Mouse (Mus musculus) forebrain, embryonic 16.5 days (tissue): ENCODE data around the gene Ola1. TPM values are rescaled to one million over a fixed set of nuclear protein-coding genes. Genes with fewer than 3 reads are reported as not detected.
A peak's percentile ranks its signal among the peaks of the same experiment; 100 is the strongest.

Source experiments
- ATAC-seq: fragments of 200-750 bp; cut with Nextera tagmentation; 2 replicates; pipeline ENCODE4 v1.8.0; 2017; ENCODE audit warnings: mild to moderate bottlenecking, moderate library complexity
- H3K27ac ChIP-seq: fragments of 300-500 bp; sonication (generic); 2 replicates; pipeline ENCODE4 v1.5.1; 2014; ENCODE audit warnings: low read length, control low read depth
- H3K27me3 ChIP-seq: fragments of 300-500 bp; sonication (generic); replicated peaks from 2 replicates; pipeline ENCODE4 v1.6.1; 2014; ENCODE audit warnings: low read length; ENCODE audit not compliant: control insufficient read depth, insufficient read depth
- H3K36me3 ChIP-seq: fragments of 300-500 bp; sonication (generic); 2 replicates; pipeline ENCODE4 v1.6.1; 2014; ENCODE audit not compliant: control insufficient read depth, insufficient read depth
- H3K4me1 ChIP-seq: fragments of 300-500 bp; sonication (generic); replicated peaks from 2 replicates; pipeline ENCODE4 v1.6.1; 2014; ENCODE audit warnings: low read length; ENCODE audit not compliant: control insufficient read depth, insufficient read depth
- H3K4me2 ChIP-seq: fragments of 300-500 bp; sonication (generic); 2 replicates; pipeline ENCODE4 v1.6.1; 2014; ENCODE audit warnings: mild to moderate bottlenecking, low read length, control low read depth
- H3K4me3 ChIP-seq: fragments of 300-500 bp; sonication (generic); replicated peaks from 2 replicates; pipeline ENCODE4 v1.5.1; 2014; ENCODE audit warnings: mild to moderate bottlenecking, low read length, control low read depth
- H3K9ac ChIP-seq: fragments of 300-500 bp; sonication (generic); replicated peaks from 2 replicates; pipeline ENCODE4 v1.6.1; 2014; ENCODE audit warnings: low read depth, low read length, control low read depth
- H3K9me3 ChIP-seq: fragments of 300-500 bp; sonication (generic); 2 replicates; pipeline ENCODE4 v1.6.1; 2016; ENCODE audit warnings: low read length; ENCODE audit not compliant: control insufficient read depth
- WGBS: fragments of 180-500 bp; shearing (Covaris S2); extraction: QIAGEN DNeasy Blood & Tissue Kit; methylation state at CpG from one replicate; pipeline ENCODE4 v1.1.7; 2014; 5-methylcytosine and 5-hydroxymethylcytosine counted together
- polyA plus RNA-seq: library from polyadenylated mRNA; unstranded; fragments of >200 nt; fragmentation: Nextera tagmentation; extraction: Ambion mirVana; gene quantifications from 2 replicates; pipeline ENCODE4 v1.2.1, GENCODE M21; 2015

Gene Ola1
- polyA plus RNA-seq, 1 experiment from 2014 or later, result 98.5 TPM

DNA sequence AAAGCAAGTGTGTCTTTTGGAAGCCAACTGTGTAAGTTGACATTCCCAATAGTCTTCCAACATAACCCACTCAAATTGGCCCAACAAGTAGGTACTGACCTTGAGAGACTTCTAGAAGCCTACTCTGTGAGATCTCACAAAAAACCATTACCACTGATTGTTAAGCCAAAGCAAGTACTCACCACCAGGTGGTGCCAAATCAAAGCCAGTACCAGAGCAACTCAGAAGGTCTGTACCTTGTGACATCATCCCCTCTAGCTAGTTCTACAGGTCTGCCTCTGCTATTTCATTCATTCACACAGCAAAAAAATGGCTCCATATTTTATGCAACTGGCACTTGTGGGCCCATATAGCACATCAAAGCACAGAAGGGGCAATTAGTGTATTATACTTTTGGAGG lies 51.6 kb downstream of the Ola1 start:
- no peak for ATAC-seq
- Histone ChIP-seq H3K9me3 (no peaks in the 10 kb centered on the region), H3K36me3 (no peaks in the 10 kb centered on the region), H3K4me1 (peaks cover 2% of the 10 kb centered on the region; the same call in 1 of the 2 replicates), H3K27me3 (no peaks in the 10 kb centered on the region), H3K4me2 (no peak overlapping the region), H3K9ac (no peak overlapping the region), H3K27ac (no peak overlapping the region), H3K4me3 (no peak overlapping the region)

DNA sequence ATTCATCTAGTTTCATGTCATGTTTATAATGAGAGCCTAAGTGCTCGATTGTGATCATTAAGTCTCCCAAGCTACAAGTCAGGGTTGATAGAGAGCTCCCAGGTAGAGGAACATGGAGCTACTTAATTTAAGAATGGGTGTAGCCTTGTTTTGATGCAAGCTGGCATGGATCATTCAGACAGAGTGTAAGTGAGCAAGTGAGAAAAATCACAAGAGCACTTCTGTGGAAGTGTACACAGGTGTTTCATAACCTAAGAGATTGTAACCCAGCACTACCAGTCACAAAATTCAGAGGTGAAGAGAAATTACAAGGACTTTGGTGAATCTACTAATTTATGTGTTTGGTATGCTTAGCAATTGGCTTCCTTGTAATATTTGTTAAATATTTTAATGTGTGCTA lies 54.1 kb downstream of the Ola1 start:
- Histone ChIP-seq H3K9me3 (no peaks in the 10 kb centered on the region), H3K27ac (no peak overlapping the region), H3K9ac (no peak overlapping the region), H3K4me2 (no peak overlapping the region), H3K27me3 (no peaks in the 10 kb centered on the region), H3K36me3 (no peaks in the 10 kb centered on the region), H3K4me1 (peaks cover 2% of the 10 kb centered on the region; the same call in 1 of the 2 replicates), H3K4me3 (no peak overlapping the region)
- WGBS, result 72% methylated on average over 1 of the region's 1 CpGs
- no peak for ATAC-seq

DNA sequence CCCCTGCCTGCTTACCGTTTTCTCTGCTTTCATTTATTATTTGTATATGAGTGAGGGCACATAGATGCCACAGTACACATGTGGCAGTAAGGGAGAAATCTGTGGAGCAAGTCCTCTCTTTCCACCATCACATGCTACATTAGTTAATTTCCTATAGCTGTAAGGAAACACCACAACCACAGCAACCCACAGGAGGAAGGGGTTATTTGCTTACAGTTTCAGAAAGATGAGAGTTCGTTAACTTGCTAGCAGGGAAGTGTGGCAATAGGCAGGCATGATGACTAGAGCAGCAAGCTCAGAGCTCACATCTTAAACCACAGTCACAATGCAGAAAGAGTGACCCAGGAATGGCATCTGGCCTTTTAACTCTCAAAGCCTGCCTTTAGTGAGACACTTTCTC lies 58.0 kb downstream of the Ola1 start:
- Histone ChIP-seq H3K4me2 (no peak overlapping the region), H3K9ac (no peak overlapping the region), H3K4me3 (no peak overlapping the region), H3K4me1 (no peaks in the 10 kb centered on the region), H3K27ac (no peak overlapping the region), H3K9me3 (no peaks in the 10 kb centered on the region), H3K36me3 (no peaks in the 10 kb centered on the region; the same call in 1 of the 2 replicates), H3K27me3 (no peaks in the 10 kb centered on the region)
- ATAC-seq, result no peak
- WGBS, result 80% methylated on average over 2 of the region's 2 CpGs

DNA sequence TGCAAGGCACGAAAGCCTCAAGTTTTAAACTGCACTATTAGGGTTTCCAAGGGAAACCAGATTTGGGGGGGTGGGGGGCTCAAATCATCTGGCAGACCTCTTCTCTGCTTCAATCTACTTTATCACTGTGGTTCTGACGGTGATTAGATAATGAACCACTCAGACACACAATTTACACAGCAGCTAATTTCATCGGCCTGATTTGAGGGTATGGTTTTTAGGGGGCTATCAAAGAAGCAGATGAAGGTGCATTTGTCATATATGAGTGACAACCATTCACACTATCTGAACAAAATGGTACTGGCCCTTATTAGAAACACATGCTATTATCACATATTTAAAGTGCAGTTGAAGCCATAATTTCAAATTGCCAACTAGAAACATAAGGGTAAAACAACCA lies 61.5 kb downstream of the Ola1 start:
- H3K4me1 ChIP-seq, result no peaks in the 10 kb centered on the region
- no peak overlapping the region for H3K4me2 ChIP-seq
- no peak overlapping the region for H3K27ac ChIP-seq
- no peak for ATAC-seq
- 50% methylated on average over 3 of the region's 3 CpGs for WGBS
- no peak overlapping the region for H3K4me3 ChIP-seq
- H3K27me3 ChIP-seq, result no peaks in the 10 kb centered on the region
- H3K36me3 ChIP-seq, result peaks cover 3% of the 10 kb centered on the region; the same call in 1 of the 2 replicates
- no peaks in the 10 kb centered on the region for H3K9me3 ChIP-seq
- H3K9ac ChIP-seq, result no peak overlapping the region

DNA sequence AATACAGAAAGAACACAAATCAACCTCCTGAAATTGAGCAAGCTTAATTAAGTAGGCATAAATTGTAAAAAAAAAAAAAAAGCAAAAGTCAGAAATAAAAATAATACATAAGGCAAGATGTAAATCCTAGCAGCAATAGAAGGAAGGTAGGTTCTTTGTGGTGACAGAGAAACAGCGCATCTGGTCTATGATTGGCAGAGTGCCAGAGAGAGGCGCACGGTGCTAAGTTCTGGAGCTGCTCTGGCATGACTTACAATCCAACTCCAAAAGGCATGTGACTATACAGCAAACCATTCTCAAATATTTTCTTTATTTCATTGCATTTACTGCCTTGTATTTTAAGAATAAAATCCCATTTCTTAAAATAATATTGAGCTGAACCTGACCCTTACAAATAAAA lies 68.2 kb downstream of the Ola1 start:
- no peak for ATAC-seq
- Histone ChIP-seq H3K4me2 (no peak overlapping the region), H3K27ac (no peak overlapping the region), H3K9ac (no peak overlapping the region), H3K4me3 (no peak overlapping the region), H3K9me3 (no peaks in the 10 kb centered on the region), H3K27me3 (no peaks in the 10 kb centered on the region), H3K36me3 (peaks cover 3% of the 10 kb centered on the region; the same call in 1 of the 2 replicates), H3K4me1 (no peaks in the 10 kb centered on the region)
- WGBS, result 30% methylated on average over 3 of the region's 3 CpGs

DNA sequence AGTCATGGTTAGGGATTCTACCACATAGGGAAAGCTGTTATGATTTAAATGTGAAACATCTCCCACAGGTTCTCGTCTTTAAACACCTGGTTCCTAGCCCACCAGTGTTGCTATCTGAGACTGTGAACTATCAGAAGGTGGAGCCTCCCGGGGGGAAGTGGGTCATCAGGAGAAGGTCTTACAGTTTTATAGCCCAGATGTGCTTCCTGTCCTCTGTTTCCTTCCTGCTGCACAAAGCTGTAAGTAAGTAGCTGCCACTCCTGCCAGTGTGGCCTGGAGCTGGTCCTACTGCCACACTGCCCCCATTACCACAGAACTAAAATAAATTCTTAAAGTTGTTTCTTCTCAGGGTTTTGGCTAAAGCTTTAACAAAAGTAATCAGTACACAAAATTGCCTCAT lies 72.6 kb downstream of the Ola1 start:
- Histone ChIP-seq H3K4me3 (no peak overlapping the region), H3K4me1 (peaks cover 8% of the 10 kb centered on the region), H3K27me3 (no peaks in the 10 kb centered on the region), H3K9ac (no peak overlapping the region), H3K4me2 (no peak overlapping the region), H3K27ac (no peak overlapping the region), H3K36me3 (no peaks in the 10 kb centered on the region), H3K9me3 (no peaks in the 10 kb centered on the region)
- no peak for ATAC-seq
- WGBS, result 89% methylated on average over 2 of the region's 2 CpGs

DNA sequence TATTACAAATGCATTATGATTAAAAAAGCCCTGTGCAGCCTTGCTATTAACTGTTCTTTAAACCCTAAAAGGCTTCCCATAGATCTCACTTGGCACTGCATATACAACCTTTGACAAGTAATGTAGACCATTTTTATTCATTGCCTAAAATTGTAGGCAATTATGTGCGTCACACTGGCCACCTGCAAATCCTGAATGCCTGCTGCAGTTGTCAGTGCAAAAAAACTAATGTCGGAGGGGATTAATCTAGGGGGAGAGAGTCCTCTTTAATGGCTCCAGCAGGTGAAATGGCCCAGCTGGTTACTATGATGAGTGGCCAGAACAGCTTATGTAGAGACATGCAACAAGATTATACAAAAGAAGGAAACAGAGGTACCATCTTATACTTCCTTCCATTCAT lies 75.0 kb downstream of the Ola1 start:
- no peaks in the 10 kb centered on the region for H3K27me3 ChIP-seq
- 20% methylated on average over 2 of the region's 2 CpGs for WGBS
- no peak overlapping the region for H3K9ac ChIP-seq
- H3K27ac ChIP-seq, result no peak overlapping the region
- H3K36me3 ChIP-seq, result no peaks in the 10 kb centered on the region
- H3K9me3 ChIP-seq, result no peaks in the 10 kb centered on the region
- H3K4me1 ChIP-seq, result peaks cover 8% of the 10 kb centered on the region
- H3K4me2 ChIP-seq, result no peak overlapping the region
- ATAC-seq, result 0 out of 2 replicates have a peak, but pooled peaks have one; percentile 28
- H3K4me3 ChIP-seq, result no peak overlapping the region

DNA sequence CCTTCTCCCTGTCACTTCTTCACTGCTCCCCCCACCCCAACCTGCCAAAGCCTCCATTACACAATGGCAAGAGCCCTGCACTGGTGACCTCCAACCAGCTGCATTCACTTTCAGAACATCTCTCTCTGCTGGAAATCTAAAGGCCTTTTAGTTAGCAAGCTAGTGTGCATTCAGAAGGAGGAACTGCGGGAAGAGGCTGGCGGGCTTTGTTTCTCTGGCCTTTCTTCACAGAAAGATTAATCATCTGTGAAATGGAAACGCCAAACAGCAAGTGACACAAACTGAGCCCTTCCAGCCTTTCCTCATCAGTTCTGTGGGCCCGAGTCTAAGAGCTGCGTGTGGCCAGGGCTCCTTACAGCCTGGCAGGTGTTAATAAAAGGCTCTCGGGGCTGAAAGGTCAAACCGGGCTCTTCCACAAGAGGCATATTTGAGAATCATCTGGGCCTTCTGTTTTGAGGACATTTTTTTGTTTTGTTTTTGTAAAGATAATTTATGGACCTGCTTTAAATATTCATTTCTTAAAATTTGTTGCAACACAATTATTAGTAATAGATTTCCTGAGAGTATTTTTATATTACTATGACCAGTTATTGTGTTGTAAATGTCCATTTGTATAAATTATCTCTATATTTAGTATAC lies 75.8 kb downstream of the Ola1 start:
- Histone ChIP-seq H3K4me2 (no peak overlapping the region), H3K4me3 (no peak overlapping the region), H3K9ac (no peak overlapping the region), H3K27ac (peak overlapping the region; percentile 29), H3K27me3 (no peaks in the 10 kb centered on the region), H3K36me3 (no peaks in the 10 kb centered on the region), H3K9me3 (no peaks in the 10 kb centered on the region), H3K4me1 (peaks cover 8% of the 10 kb centered on the region)
- 3% methylated on average over 7 of the region's 7 CpGs for WGBS
- ATAC-seq, result no peak; the same call in 1 of the 2 replicates

DNA sequence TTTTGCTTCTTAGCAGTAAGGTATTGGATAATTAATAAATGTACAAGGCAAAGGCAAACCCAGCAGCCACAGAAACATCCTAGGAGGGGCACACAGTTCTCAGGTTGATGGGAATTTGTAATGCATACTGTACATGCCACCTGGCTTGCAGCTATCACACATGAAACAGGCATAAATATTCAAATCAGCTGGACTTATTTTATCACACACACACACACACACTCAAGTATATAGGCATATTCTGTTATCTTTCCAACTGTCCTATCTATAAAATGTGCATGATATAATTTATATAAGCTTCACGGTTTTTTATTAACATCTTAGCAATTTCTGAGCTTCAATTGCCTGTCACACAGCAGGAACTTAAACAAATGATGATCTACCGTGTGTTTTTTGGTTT lies 85.8 kb downstream of the Ola1 start:
- Histone ChIP-seq H3K36me3 (no peaks in the 10 kb centered on the region), H3K27me3 (no peaks in the 10 kb centered on the region), H3K9me3 (no peaks in the 10 kb centered on the region), H3K9ac (no peak overlapping the region), H3K27ac (no peak overlapping the region), H3K4me1 (no peaks in the 10 kb centered on the region), H3K4me3 (no peak overlapping the region), H3K4me2 (no peak overlapping the region)
- WGBS, result 88% methylated on average over 2 of the region's 2 CpGs
- no peak for ATAC-seq

DNA sequence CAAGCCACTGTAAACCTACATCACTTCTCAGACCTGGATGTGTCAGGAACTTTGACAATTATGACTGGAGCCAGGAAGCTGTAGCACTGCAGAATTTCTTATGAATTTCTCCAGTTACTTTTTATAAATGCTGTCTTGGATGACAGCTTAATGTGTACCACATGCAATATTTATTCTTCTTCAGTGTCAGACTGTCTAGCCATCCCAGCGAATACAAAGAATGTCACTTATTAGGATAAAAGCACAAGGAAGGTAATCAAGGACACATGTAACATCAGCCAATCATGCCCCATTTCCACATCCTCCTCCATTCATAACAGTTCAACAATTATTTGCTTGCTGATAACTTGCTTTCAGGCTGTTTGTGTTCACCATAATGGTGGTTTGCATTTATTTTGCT lies 91.0 kb downstream of the Ola1 start:
- Histone ChIP-seq H3K27me3 (no peaks in the 10 kb centered on the region), H3K9ac (no peak overlapping the region), H3K4me2 (no peak overlapping the region), H3K27ac (no peak overlapping the region), H3K4me3 (no peak overlapping the region), H3K9me3 (no peaks in the 10 kb centered on the region), H3K4me1 (no peaks in the 10 kb centered on the region; the same call in 1 of the 2 replicates), H3K36me3 (no peaks in the 10 kb centered on the region)
- peak; percentile 79 for ATAC-seq
- WGBS, result 50% methylated on average over 1 of the region's 1 CpGs
